Mouse (Mus musculus): ENCODE results near the gene Uba6.

Uba6 gene

DNA sequence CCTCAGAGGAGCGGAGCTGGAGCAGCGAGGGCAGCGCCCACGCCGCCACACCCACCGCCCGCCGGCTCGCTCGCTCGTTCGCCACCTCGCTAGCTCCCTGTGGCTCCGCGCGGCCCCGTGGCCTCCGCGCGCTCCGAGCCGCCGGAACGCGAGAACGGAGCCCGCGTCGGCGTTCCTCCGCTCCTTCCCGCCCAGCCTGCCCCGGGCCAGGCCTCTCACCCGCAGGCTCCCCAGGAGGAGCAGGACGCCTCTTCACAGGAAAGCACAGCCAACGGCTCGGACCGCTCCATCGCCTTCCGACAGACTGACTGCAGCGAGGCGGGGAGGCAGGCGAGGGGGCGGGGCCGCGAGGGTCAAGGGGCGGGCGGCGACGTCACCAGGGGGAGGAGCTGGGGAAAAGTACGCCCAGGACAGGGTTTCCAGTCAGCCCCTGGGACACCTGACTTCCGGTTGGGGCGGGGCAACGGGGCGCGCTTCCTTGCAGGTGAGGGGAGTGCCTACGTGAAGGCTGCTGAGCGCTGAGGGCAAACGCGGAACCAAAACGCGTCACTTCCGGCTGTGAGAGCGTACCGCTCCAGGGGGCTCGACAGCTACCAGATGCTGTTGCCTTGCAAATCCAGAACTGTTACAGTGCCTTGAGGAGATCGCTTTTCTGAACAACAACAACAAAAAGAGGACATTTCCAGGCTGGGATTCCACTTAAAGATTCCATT, at the start of gene Uba6:
Uba6 (minus strand) TSS at position 355 of the 713 bp plus-strand sequence.
- DNase-seq (ENCODE audit: low spot score in 2 of 2): peak; percentile 97 to 100

DNA sequence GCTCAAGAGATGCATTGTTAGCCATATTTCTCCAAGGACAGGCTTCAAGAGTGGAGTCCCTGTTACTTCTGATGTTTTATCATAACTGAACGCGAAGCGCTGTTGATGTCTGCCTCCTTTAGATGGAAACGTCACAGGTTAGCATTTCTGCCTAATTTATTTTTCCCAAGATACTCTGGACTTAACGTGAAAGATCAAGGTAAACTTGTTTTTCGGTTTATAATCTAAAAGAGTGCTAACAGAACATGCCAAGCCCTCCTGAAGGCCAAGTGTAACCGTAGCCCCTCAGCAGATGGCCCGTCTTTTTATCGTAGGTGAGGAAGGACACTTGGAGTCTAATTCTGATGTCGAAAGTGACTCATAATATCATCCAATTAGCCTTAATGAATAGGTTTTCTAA, 25.2 kb upstream of the Uba6 start, which contains the start of gene Gnrhr:
Gnrhr (minus strand) TSS at position 101 of the 400 bp plus-strand sequence.
- DNase-seq (ENCODE audit: low spot score in 2 of 2): no peak

DNA sequence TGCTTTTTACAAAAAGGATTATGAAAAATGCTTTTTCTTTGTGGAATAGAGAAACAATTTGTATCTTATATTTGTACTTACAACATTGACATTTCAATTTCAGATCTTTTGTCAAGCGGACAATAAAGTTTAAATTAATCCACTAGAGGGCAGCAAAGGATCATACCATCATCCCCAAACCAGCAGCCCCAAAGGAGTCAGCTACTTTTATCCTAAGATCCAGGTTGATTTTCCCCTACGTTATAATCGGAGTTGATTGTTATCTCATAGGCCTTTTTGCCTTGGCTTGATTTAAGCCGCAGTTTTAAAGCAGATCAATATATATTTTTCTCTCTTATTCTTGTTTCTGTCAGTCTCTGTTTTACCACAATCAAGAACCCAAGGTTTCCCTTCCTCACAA, 18.8 kb upstream of the Uba6 start:
- DNase-seq (ENCODE audit: low spot score in 2 of 2): no peak

DNA sequence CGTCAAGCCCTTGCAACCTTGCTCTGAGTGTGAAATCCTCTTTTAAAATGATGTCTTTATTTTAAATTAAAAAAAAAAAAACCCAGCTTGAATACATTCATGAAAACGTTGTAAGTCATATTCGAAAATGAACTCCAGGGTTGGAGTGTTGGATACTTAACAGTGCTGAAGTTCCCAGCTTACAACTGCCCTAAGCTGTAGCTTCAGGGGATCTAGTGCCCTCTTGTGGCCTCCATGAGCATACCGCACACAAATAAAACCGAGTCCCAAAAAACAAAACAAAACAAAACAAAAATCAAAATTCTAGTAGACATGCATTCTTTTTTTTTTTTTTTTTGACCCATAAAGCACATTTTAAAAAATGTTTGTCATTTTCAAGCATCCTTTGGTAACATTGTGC, 18.2 kb upstream of the Uba6 start:
- peak in 1 of 2 experiments; percentile 8 for DNase-seq (ENCODE audit: low spot score in 2 of 2)

DNA sequence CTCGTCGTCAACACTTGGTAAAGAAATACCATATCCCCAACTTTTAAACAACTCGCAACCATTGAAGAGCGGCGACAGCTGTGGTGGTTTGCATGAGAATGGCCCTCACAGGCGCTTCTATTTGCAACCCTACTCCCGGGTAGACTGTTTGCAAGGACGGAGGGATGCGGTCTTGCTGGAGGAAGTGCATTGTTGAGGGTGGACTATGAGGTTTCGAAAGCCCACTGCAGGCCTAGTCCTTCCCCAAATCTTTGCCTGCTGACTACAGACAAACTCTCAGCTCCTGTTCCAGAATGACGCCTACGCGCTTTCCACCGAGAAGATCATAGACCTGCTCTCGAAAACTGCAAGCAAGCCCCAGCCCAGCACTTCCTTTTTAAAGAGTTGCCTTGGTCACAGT, 17.7 kb upstream of the Uba6 start:
- DNase-seq (ENCODE audit: low spot score in 2 of 2): no peak

DNA sequence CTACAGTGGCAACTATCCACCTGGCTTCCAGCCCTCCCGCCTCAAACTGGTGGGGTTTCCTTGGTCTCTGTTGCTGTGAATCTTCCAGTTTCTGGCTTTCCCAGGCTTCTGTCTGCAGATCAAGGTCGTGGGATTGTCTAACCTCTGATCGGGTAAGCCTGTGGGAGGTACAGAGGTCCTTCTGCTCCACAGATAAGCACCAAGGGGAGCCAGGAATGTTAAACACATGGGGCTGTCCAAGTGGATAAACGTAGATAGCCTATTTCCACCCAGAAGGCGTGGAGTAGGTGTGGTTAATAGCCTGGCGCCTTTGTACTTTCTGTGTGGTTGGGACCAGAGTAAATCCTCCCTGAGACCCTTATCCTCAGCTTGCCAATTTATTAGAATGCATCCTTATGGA, 14.8 kb upstream of the Uba6 start:
- no peak for DNase-seq (ENCODE audit: low spot score in 2 of 2)

DNA sequence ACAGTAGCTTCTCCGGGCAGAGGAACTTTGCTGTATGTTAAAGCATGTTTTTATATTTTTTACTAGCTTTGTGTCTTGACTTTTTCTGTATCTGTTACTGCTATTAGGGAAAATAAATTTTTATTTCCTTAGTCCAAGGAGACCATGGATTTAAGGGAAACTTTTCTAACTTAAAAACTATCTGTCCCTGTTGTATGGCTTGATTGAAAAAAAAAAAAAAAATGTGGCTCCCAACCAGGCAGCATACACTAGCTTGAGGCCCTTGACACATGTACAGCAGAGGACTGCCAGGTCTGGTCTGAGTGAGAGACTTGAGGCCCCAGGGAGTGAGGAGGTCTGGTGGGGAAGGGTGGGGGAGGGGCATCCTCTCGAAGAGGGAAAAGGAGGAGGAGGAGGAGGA, 1.2 kb upstream of the Uba6 start:
- DNase-seq (ENCODE audit: low spot score in 2 of 2): no peak

DNA sequence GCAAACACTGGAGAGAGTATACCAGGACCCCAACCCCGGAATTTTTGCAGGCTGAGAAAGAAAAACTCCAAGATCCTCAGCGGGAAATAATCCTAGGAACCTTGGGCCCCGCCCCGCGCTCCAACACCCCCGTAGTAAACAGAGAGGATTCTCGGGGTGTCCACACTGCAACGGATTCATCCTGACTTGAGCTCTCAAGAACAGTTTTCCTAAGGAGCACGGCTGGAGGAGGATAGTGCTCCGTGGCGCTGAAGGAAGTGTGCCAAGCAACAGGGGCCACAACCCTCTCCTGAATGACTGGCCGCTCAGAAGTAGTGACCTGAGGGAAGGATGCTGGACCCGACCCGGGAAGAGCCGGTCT, 535 bp downstream of the Uba6 start:
- DNase-seq (ENCODE audit: low spot score in 2 of 2): no peak

DNA sequence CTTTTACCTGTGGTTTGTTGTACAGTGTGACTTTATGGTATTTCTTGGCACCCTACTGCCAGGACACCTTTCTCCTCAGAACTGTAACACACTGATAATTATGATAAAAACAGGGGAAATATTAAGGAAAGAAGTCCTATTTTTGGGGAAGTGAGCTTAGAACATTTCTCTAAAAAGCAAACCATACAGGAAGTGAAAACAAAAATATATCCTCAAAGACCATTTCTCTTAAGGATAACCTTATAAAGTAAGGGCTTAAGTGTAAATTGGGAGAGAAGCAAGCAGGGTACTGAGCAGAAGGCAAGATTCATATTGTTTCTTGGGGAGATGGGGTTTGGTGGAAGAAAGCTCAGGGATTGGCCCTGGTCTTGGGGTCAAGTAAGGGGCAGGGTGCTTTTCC, 42.8 kb downstream of the Uba6 start:
- no peak for DNase-seq (ENCODE audit: low spot score in 2 of 2)

DNA sequence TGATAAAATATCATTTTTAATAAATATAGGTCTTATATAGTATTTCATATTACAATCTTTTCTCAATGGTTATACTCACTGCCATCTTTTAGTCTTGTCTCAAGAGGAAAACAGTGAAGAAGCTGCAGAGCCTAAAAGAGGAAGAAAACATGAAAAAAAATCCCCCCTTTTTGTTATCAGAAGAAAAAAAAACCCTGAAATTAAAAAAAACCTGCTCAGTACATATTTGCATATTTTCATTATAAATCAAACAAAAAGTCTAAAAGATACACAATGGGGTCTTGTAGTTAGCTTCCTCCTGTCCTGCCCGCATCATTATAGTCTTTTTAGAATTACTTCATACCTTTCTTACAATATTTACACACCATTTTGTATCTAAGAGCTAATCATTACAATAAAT, 43.9 kb downstream of the Uba6 start:
- no peak for DNase-seq (ENCODE audit: low spot score in 2 of 2)

DNA sequence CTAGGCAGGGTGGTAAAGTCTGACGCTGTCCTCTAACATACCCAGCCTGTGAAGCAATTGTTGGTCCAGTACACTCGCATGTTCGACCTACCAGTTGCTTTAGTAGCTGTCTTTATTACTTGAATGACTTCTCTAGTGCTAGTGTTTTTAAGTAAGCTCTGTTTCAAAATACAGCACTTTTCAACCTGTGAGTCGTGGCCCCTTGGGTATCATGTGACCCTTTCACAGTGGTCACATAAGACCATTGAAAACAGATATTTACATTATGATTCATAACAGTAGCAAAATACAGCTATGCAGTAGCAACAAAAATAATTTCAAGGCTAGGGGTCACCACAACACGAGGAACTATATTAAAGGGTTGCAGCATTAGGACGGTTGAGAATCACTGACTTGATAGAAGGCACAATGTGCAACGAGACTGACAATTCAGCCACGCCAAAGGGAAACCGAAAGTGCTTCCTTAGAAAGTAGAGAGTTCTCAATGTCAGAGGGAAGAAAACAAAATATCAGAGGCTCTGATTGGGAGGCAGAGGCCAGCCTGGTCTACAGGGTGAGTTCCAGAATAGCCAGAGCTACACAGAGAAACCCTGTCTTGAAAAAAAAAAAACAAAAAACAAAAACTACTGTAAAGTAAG, 54.0 kb downstream of the Uba6 start:
- no peak for DNase-seq (ENCODE audit: low spot score in 2 of 2)

DNA sequence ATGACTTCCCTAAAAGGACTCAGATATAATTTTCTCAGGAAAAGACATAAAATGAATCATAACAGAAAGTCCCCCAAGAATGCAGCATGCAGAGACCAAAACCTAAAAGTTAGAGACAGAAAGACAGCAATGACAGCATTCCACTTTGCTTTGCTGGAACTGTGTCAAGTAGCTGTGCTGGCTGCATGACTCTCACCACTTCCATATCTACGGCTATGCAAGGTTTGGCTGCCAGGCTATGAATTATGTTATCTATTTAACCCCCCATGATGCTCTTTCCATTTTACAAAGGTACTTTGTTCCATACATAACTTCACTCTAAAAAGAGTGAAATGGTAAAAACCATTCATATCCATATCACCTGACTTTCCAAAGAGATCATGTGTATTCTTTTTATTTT, 58.6 kb downstream of the Uba6 start:
- no peak for DNase-seq (ENCODE audit: low spot score in 2 of 2)

DNA sequence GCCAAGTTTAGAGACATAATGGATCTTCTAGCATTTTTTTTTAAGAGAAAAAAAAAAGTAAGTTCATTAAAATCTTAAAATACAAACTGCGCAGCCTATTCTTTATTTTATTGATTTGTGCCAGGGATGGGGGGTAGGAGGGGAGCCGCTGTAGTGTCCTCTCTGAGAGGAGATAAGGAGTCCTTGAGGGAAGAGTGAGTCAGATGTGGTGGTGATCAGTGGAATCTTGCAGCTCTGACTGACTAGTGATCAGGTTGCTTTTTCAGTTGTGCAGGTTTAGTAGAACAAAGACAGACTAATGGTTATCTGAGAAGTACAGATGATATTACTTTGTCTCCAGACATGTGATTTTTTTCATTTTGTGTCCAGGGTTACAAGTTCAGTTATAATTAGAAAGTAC, 59.6 kb downstream of the Uba6 start:
- no peak for DNase-seq (ENCODE audit: low spot score in 2 of 2)

DNA sequence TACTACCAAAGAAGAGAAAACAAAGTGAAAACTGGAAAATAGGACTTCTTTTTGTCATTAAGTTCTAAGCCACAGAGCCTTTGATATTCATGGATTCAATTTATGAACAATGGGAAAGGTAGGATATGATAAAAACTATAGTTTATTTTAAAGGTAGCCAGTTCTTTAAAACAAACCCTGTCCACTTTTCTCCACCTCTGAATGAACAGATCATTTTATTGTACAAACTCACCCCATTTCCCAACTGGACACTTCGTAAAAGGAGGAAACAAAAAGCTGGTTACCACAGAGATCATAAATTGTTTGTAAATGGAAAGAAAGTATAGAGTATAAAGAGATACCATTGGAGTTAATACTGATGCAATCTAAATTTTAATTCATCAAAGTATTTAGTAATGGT, 61.5 kb downstream of the Uba6 start:
- DNase-seq (ENCODE audit: low spot score in 2 of 2): no peak

DNA sequence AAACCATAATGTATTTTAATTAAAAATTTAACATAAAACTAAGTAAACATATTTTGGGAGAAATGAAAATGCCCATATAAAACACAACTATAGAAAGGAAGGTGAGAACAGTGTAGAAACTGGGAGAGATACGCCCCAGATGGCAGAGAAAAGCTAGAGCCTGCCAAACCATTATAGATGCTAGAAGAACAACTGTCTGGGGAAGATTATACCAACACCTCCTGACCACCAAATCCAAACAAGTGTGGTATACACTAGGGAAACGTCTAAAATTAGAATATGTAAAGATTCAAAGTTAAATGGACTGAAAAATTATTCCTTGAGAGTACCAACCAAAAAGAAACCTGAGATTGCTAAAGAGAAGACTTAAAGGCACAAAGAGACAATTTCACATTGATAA, 66.0 kb downstream of the Uba6 start:
- no peak for DNase-seq (ENCODE audit: low spot score in 2 of 2)

DNA sequence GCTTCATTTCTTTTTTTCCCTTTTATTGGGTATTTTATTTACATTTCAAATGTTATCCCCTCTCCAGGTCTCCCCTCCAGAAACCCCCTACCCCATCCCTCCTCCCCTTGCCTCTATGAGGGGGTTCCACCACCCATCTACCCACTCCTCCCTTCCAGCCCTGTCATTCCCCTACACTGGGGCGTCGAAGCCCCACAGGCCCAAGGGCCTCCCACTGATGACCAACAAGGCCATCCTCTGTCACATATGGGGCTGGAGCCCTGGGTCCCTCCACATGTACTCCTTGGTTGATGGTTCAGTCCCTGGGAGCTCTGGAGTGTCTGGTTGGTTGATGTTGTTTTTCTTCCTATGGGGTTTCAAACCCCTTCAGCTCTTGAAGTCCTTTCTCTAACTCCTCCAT, 70.4 kb downstream of the Uba6 start:
- no peak for DNase-seq (ENCODE audit: low spot score in 2 of 2)

DNA sequence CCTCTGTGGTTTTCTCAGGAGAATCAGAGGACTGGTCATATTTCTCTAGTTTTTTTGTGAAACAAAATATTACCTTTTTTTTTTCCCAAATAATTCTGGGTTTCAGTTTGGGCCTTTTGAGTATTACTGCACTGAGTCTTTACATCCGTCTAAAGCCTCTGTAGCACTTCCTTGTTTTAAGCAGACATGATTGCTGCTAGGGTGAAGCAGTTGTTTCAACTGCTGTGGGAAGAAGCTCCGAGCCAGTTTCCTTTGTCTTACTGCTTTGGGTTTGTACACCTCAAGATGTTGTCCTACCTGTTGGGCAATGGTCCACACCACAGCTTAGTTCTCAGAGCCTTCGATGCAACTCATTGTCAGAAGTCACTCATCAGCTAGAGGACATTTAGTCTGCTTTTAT, 72.0 kb downstream of the Uba6 start:
- no peak for DNase-seq (ENCODE audit: low spot score in 2 of 2)

DNA sequence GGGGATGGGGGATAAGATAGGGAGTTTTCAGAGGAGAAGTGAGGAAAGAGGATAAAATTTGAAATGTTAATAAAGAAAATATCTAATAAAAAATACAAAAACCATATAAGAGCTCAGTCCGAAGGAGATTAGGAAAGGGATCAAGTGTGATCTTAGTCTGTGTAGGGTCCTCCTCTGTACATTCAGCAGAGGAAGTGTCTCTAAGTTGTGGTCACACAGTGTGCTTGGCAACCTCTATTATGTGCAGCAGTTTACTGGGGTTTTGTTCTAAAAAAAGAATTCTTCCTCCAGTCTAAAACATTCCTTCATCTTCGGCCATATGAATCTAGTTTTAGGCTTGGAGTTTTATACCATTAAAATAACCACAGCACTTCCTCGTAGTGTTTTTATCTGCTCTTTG, 73.6 kb downstream of the Uba6 start:
- DNase-seq (ENCODE audit: low spot score in 2 of 2): no peak

DNA sequence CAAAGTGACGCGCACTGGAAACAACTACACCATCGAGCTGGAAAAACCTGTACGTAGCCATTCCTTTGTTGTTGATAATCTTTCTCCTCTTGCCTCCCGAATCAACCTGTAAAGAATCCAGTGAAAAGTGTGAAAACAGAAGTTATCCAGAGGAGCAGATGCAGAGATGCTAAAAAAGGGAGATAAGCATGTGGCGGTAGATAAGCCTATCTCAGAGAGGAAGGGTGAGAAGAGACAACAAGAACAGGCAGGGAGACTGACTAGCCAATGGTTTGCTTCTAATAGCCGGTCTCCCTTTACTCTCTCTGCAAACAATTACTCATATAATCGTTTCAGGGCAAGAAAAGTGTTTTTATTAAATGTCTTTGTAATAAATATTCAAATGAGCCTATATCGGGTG, 77.8 kb downstream of the Uba6 start:
- DNase-seq (ENCODE audit: low spot score in 2 of 2): no peak

DNA sequence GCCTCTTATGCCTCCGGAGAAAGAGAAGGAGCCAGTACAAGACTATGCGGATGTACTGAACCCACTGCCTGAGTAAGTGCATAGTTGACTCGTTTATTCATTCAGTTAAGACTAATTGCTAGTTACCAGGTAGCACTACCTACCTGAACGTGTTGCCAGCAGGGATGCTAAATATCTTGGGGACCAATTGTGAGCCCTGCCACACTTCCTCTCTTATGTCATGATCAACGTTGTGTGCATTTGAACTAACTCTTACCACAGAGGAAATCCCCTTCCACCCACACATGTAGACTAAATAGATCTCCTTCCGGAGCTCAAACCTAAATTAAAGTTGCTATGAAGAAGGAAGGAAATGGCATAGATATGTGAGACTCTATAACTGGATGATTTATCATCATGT, 85.9 kb downstream of the Uba6 start:
- no peak for DNase-seq (ENCODE audit: low spot score in 2 of 2)

DNA sequence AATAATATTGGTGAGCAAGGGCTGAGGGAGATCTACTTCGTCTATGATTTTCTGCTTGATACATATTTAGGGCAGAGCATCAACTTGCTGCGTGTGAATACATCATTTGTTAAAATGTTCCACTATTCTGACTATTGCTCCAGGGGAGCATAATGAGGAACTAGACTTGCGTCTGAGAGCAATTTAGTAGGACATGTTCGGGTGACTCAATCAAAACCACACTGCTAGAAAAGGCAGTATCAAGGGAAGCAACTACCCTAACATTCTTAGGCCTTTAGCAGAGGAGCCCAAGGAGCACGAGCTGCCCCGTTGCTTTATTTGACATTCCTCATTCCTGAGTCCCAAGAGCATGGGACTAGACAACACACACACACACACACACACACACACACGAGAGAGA, 87.6 kb downstream of the Uba6 start:
- DNase-seq (ENCODE audit: low spot score in 2 of 2): no peak

DNA sequence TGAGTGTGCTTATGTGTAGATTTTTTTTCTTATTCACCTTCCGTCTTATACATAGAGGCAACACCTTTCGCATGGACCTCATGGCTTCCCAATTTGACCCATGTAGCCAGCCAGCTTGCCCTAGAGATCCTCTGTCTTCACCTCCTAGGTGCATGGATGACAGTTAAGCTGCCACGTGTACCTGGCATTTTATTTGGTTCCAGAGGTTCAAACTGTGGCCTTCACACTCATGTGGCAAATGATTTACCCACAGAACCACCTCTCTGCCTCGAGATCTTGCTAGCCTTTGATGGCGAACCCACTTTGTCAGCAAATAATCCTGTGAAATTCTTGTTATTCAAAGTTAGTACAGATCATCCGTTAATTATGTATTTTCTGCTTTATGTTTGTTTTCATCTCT, 88.6 kb downstream of the Uba6 start:
- DNase-seq (ENCODE audit: low spot score in 2 of 2): no peak

DNA sequence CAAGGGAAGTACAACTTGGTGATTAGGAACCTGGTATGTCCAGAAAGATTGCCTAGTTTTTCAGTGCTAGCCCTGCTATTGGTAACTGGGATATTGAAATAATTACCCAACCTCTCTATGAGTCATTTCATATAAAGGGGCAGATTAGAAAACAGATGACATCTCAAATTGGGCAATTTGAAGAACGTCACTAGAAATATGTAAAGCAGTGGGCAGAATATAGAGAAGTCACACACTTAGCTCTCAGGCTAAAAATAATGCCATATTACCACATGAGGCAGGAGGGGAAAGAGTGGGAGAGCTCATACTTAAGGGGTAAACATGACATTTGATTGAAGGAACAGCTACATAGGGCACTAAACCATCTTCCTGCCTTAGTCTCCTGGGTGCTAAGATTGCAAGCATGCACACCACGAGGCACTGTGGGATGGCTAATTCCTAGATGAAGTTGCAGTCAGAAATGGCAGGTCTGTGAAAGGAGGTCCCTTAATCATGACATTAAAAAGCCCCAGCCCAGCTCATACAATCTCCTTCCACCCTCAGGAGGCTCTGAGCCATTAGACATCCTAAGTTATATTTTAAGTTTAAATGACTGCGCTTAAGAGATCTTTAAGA, 93.8 kb downstream of the Uba6 start:
- DNase-seq (ENCODE audit: low spot score in 2 of 2): no peak

Measured in urinary bladder, postnatal 36 days (tissue).